Mouse (Mus musculus) ES-Bruce4 (cell line): ENCODE results near the gene Cpsf3.

Experiments used
- CTCF ChIP-seq: IDR thresholded peaks from one replicate; pipeline ENCODE4 v1.8.1; 2011; ENCODE audit warnings: low read depth, low read length
- POLR2A ChIP-seq: IDR thresholded peaks from one replicate; pipeline ENCODE4 v1.8.1; 2011; ENCODE audit warnings: low read length; ENCODE audit not compliant: insufficient read depth

DNA sequence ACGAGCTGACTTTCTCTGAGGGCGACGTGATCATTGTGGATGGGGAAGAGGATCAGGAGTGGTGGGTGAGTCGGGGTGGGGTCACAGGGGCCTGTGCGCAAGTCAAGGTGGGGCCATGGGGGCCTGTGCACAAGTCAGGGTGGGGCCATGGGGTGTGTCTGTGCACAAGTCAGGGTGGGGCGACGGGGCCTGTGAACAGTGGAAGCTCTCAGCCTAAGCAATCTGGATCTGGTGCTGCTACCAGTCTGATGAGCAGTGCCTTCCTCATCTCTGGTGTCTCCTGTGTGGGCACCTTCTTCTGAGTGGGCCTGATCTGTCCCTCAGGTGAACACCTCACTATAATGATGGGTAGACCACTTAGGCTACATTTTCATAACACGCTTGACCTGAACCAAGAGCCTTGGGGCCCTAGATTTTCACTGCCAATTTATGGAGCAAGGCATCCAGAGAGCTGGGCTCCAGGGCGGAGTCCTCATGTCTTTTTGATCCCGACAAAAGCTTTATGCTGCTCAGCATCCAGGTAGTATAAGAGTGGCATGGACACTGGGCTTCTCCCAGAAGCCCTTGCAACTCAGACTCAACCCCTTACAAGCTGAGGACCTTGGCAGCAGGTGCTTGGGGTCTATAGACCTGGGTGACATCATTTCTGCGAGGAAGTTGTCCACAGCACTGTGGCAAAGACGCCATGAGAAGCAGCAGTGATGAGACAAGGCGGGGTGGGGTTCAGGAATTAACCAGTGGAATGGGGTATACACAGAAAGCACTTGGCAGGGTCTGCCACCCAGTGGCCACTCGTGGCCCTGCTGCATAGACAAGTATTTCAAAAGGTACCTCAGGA lies 19.0 kb upstream of the Cpsf3 start:
- TF ChIP-seq POLR2A = no peak
- peak; percentile 81 for TF ChIP-seq CTCF
